22 mouse cellular contexts compared by ENCODE assay signal in genomic region chr6:92042850-92043249, GRCm38 (mm10). TPM values are rescaled to one million over a fixed set of nuclear protein-coding genes. Genes with fewer than 3 reads are reported as not detected.
DNase-seq lines count a peak whose midpoint lies in the region; ATAC-seq and TF ChIP-seq lines count a peak whose summit lies in the region.
"Had no signal": no experiment of that assay in that cellular context is flagged by ENCODE, and none has a peak within 500 bp of the region (broad histone marks: within the 10 kb centered on the region; RNA-seq: fewer than 3 reads in every experiment).

No protein-coding gene starts in this region.

- TF ChIP-seq POLR2A in thymus, adult 2 months (IDR thresholded peaks at IDR 0.05; ENCODE audit: control insufficient read depth, extremely low read depth, insufficient read depth, low read length, poor library complexity) = no peak

- no peak overlapping the region for H3K4me3 ChIP-seq in liver, embryonic 13.5 days (replicated peaks)
- H3K4me3 ChIP-seq in thymus, adult 2 months (ENCODE audit: control insufficient read depth, insufficient read depth, low read length) = no peak overlapping the region
- H3K4me3 ChIP-seq: forebrain, embryonic 13.5 days; gastrocnemius, adult 2 months; heart, adult 2 months; hindbrain, embryonic 10.5 days; hindbrain, embryonic 15.5 days; left cerebral cortex, adult 2 months; midbrain, embryonic 12.5 days; myocyte; neural tube, embryonic 13.5 days had no signal

- no peak overlapping the region for H3K4me2 ChIP-seq in liver, embryonic 13.5 days
- H3K4me2 ChIP-seq: forebrain, embryonic 13.5 days; hindbrain, embryonic 15.5 days; lung, embryonic 14.5 days; midbrain, embryonic 12.5 days; neural tube, embryonic 13.5 days had no signal

- no peak overlapping the region for H3K9ac ChIP-seq in liver, embryonic 13.5 days
- H3K9ac ChIP-seq: forebrain, embryonic 13.5 days; hindbrain, embryonic 15.5 days; lung, embryonic 14.5 days; midbrain, embryonic 12.5 days; neural tube, embryonic 13.5 days had no signal

- no peaks in the 10 kb centered on the region for H3K9me3 ChIP-seq in liver, embryonic 13.5 days (replicated peaks)
- H3K9me3 ChIP-seq: forebrain, embryonic 13.5 days; hindbrain, embryonic 10.5 days; hindbrain, embryonic 15.5 days; midbrain, embryonic 12.5 days; neural tube, embryonic 13.5 days had no signal

- ATAC-seq in liver, embryonic 13.5 days (ENCODE audit: low read depth) = peak; percentile 84
- ATAC-seq in megakaryocyte progenitor cell, adult 5-6 weeks (replicated peaks; ENCODE audit: poor library complexity) = peak; percentile 97
- ATAC-seq: CD4-positive, CD25-positive, alpha-beta regulatory T cell, adult 4 months; forebrain, embryonic 13.5 days; inflammation-experienced regulatory T-cells, adult 6 months had no signal

- no peaks in the 10 kb centered on the region for H3K36me3 ChIP-seq in liver, embryonic 13.5 days
- H3K36me3 ChIP-seq in thymus, adult 2 months (ENCODE audit: control insufficient read depth, insufficient read depth, low read length) = no peaks in the 10 kb centered on the region
- H3K36me3 ChIP-seq: hindbrain, embryonic 10.5 days; hindbrain, embryonic 15.5 days; midbrain, embryonic 12.5 days; neural tube, embryonic 13.5 days had no signal

- peaks cover 8% of the 10 kb centered on the region for H3K4me1 ChIP-seq in liver, embryonic 13.5 days (replicated peaks)
- H3K4me1 ChIP-seq in thymus, adult 2 months (replicated peaks; ENCODE audit: control insufficient read depth, insufficient read depth, low read length) = no peaks in the 10 kb centered on the region
- H3K4me1 ChIP-seq: hindbrain, embryonic 10.5 days; midbrain, embryonic 12.5 days; neural tube, embryonic 13.5 days had no signal

- DNase-seq in MEL-GATA-1-ER (ENCODE audit: extremely low read depth, low read depth) = peak; percentile 23
- peak; percentile 26 for DNase-seq in c-Kit-positive CD71-positive TER-119-positive erythroid progenitor cells, embryonic 14.5 days (ENCODE audit: low spot score)
- DNase-seq in liver, embryonic 13.5 days = peak; percentile 44
- DNase-seq in thymus, adult 2 months = no peak
- DNase-seq in urinary bladder, postnatal 14 days (ENCODE audit: low spot score) = no peak
- no peak for DNase-seq in layer of hippocampus, postnatal 36 days
- DNase-seq: adrenal gland, adult 8-10 months; gastrocnemius, adult 2 months; heart, postnatal 14 days; thymus, postnatal 4 days had no signal

- no peaks in the 10 kb centered on the region for H3K27me3 ChIP-seq in liver, embryonic 13.5 days
- no peaks in the 10 kb centered on the region for H3K27me3 ChIP-seq in thymus, adult 2 months (ENCODE audit: control insufficient read depth, insufficient read depth, low read length)
- H3K27me3 ChIP-seq: forebrain, embryonic 13.5 days; hindbrain, embryonic 15.5 days; midbrain, embryonic 12.5 days; neural tube, embryonic 13.5 days had no signal

- no peak overlapping the region for H3K27ac ChIP-seq in liver, embryonic 13.5 days
- H3K27ac ChIP-seq in thymus, adult 2 months (ENCODE audit: control insufficient read depth, insufficient read depth, low read length) = no peak overlapping the region
- H3K27ac ChIP-seq: forebrain, embryonic 13.5 days; gastrocnemius, adult 2 months; heart, adult 2 months; hindbrain, embryonic 10.5 days; hindbrain, embryonic 15.5 days; left cerebral cortex, adult 2 months; midbrain, embryonic 12.5 days; neural tube, embryonic 13.5 days had no signal

- TF ChIP-seq CTCF in thymus, adult 2 months (IDR thresholded peaks at IDR 0.05; ENCODE audit: borderline replicate concordance, control insufficient read depth, extremely low read depth, insufficient read depth, low read length, poor library complexity) = no peak

- 17% methylated on average over 1 of the region's 1 CpGs for WGBS in liver, embryonic 13.5 days (ENCODE audit: insufficient replicate concordance)
- WGBS in thymus, adult 2 months = 82% methylated on average over 1 of the region's 1 CpGs

RNA-seq across cellular contexts. Expression of gene Nr2c2, which starts 48.3 kb away (rescaled TPM):
- 5.6 and 6.4 TPM in 2 replicates for polyA plus RNA-seq in liver, embryonic 13.5 days (2015; fragmentation: Nextera tagmentation; extraction: Ambion mirVana)
- total RNA-seq in megakaryocyte progenitor cell, adult 5-6 weeks (2015) = 40.3 and 47.7 TPM in 2 replicates
- 40.0 and 48.5 TPM in 2 replicates for total RNA-seq in megakaryocyte progenitor cell, adult 5-6 weeks (2017)
- 52.6 and 54.6 TPM in 2 replicates for polyA plus RNA-seq in thymus, adult 2 months (2012; rRNA removed)
- total RNA-seq in layer of hippocampus, postnatal 36 days (2021) = 10 to 100 TPM; 77.6 to 87.9 TPM

Comparison
In these comparisons a context has a peak if more than half of its experiments do, and no peak if none do; other contexts are left out.
1. DNase-seq: peak in MEL-GATA-1-ER (single experiment), c-Kit-positive CD71-positive TER-119-positive erythroid progenitor cells, embryonic 14.5 days (single experiment) and liver, embryonic 13.5 days (single experiment); none in thymus, adult 2 months (single experiment), urinary bladder, postnatal 14 days (single experiment) and layer of hippocampus, postnatal 36 days (0 of 2).